Mouse (Mus musculus) hindbrain, embryonic 16.5 days (tissue): Measurements from ENCODE around the gene Coro2b. TPM values are rescaled to one million over a fixed set of nuclear protein-coding genes. Genes with fewer than 3 reads are reported as not detected.

ENCODE experiments used
- ATAC-seq: fragments of 200-750 bp; cut with Nextera tagmentation; 2 replicates; pipeline ENCODE4 v1.8.0; 2017; ENCODE audit warnings: moderate TSS enrichment, moderate library complexity
- H3K27ac ChIP-seq: fragments of 300-500 bp; sonication (generic); 2 replicates; pipeline ENCODE4 v1.5.1; 2014; ENCODE audit warnings: low read depth, mild to moderate bottlenecking, control low read depth, low read length, moderate library complexity
- H3K27me3 ChIP-seq: fragments of 300-500 bp; sonication (generic); replicated peaks from 2 replicates; pipeline ENCODE4 v1.6.1; 2014; ENCODE audit warnings: low read length; ENCODE audit not compliant: control insufficient read depth, insufficient read depth
- H3K36me3 ChIP-seq: fragments of 300-500 bp; sonication (generic); 2 replicates; pipeline ENCODE4 v1.6.1; 2014; ENCODE audit warnings: mild to moderate bottlenecking, low read length, moderate library complexity, mixed read lengths; ENCODE audit not compliant: control insufficient read depth, insufficient read depth
- H3K4me1 ChIP-seq: fragments of 300-500 bp; sonication (generic); 2 replicates; pipeline ENCODE4 v1.6.1; 2014; ENCODE audit warnings: low read depth, low read length; ENCODE audit not compliant: control insufficient read depth, insufficient read depth
- H3K4me2 ChIP-seq: fragments of 300-500 bp; sonication (generic); 2 replicates; pipeline ENCODE4 v1.6.1; 2014; ENCODE audit warnings: mild to moderate bottlenecking, low read length, control low read depth, moderate library complexity
- H3K4me3 ChIP-seq: fragments of 300-500 bp; sonication (generic); 2 replicates; pipeline ENCODE4 v1.5.1; 2014; ENCODE audit warnings: mild to moderate bottlenecking, low read length, control low read depth, moderate library complexity
- H3K9ac ChIP-seq: fragments of 300-500 bp; sonication (generic); 2 replicates; pipeline ENCODE4 v1.6.1; 2014; ENCODE audit warnings: low read depth, mild to moderate bottlenecking, control low read depth, low read length, moderate library complexity
- H3K9me3 ChIP-seq: fragments of 300-500 bp; sonication (generic); 2 replicates; pipeline ENCODE4 v1.6.1; 2014; ENCODE audit warnings: mild to moderate bottlenecking, low read length, moderate library complexity; ENCODE audit not compliant: control insufficient read depth
- WGBS: fragments of 180-500 bp; shearing (Covaris S2); extraction: QIAGEN DNeasy Blood & Tissue Kit; methylation state at CpG from one replicate; pipeline ENCODE4 v1.1.7; 2014; 5-methylcytosine and 5-hydroxymethylcytosine counted together
- polyA plus RNA-seq: library from polyadenylated mRNA; unstranded; fragments of >200 nt; fragmentation: Nextera tagmentation; extraction: Ambion mirVana; gene quantifications from 2 replicates; pipeline ENCODE4 v1.2.1, GENCODE M21; 2015

The Coro2b gene
- 37.5 and 46.2 TPM in 2 replicates for polyA plus RNA-seq

- Histone ChIP-seq H3K4me1 (peaks cover 66% of the 10 kb centered on the region), H3K4me3 (peak within 1 kb of the TSS; percentile 78), H3K9ac (peak within 1 kb of the TSS; percentile 96), H3K4me2 (peak within 1 kb of the TSS; percentile 84), H3K27me3 (no peaks in the 10 kb centered on the region), H3K36me3 (no peaks in the 10 kb centered on the region), H3K27ac (peak within 1 kb of the TSS; percentile 97), H3K9me3 (no peaks in the 10 kb centered on the region)
- peak; percentile 53 for ATAC-seq
- 1% methylated on average over 64 of the region's 74 CpGs for WGBS
Measured at GRCm38 (mm10) chr9:62536655-62537631, at the start of gene Coro2b. Gene Coro2b, minus strand, starts transcription at chr9:62537044.

GRCm38 (mm10) chr9:62577558-62577957, 40.7 kb upstream of the Coro2b start:
- H3K27me3 ChIP-seq = no peaks in the 10 kb centered on the region
- H3K9me3 ChIP-seq = no peaks in the 10 kb centered on the region; the same call in 1 of the 2 replicates
- WGBS = 57% methylated on average over 1 of the region's 1 CpGs
- H3K27ac ChIP-seq = no peak overlapping the region
- ATAC-seq = no peak
- H3K4me1 ChIP-seq = no peaks in the 10 kb centered on the region
- H3K4me2 ChIP-seq = no peak overlapping the region
- no peak overlapping the region for H3K9ac ChIP-seq
- no peak overlapping the region for H3K4me3 ChIP-seq
- H3K36me3 ChIP-seq = no peaks in the 10 kb centered on the region

- Histone ChIP-seq H3K27me3 (no peaks in the 10 kb centered on the region), H3K36me3 (no peaks in the 10 kb centered on the region), H3K9me3 (no peaks in the 10 kb centered on the region; the same call in 1 of the 2 replicates), H3K4me1 (no peaks in the 10 kb centered on the region), H3K4me2 (no peak overlapping the region), H3K4me3 (no peak overlapping the region), H3K27ac (no peak overlapping the region), H3K9ac (no peak overlapping the region)
- no peak for ATAC-seq
- WGBS = 83% methylated on average over 6 of the region's 6 CpGs
Measured at GRCm38 (mm10) chr9:62569121-62569520, 32.3 kb upstream of the Coro2b start.

GRCm38 (mm10) chr9:62567818-62568217, 31.0 kb upstream of the Coro2b start:
- Histone ChIP-seq H3K4me2 (no peak overlapping the region), H3K9ac (no peak overlapping the region), H3K27me3 (no peaks in the 10 kb centered on the region), H3K4me3 (no peak overlapping the region), H3K36me3 (no peaks in the 10 kb centered on the region), H3K9me3 (no peaks in the 10 kb centered on the region), H3K27ac (no peak overlapping the region), H3K4me1 (no peaks in the 10 kb centered on the region)
- no peak for ATAC-seq
- 81% methylated on average over 1 of the region's 1 CpGs for WGBS

GRCm38 (mm10) chr9:62562236-62562635, 25.4 kb upstream of the Coro2b start:
- Histone ChIP-seq H3K9ac (no peak overlapping the region), H3K9me3 (no peaks in the 10 kb centered on the region), H3K4me1 (0 out of 2 replicates have a peak, but pooled peaks cover 2% of the 10 kb centered on the region), H3K27me3 (no peaks in the 10 kb centered on the region), H3K27ac (no peak overlapping the region), H3K4me2 (no peak overlapping the region), H3K36me3 (no peaks in the 10 kb centered on the region), H3K4me3 (no peak overlapping the region)
- 88% methylated on average over 6 of the region's 6 CpGs for WGBS
- no peak for ATAC-seq

GRCm38 (mm10) chr9:62560432-62560831, 23.6 kb upstream of the Coro2b start:
- no peaks in the 10 kb centered on the region for H3K27me3 ChIP-seq
- H3K36me3 ChIP-seq = no peaks in the 10 kb centered on the region
- 92% methylated on average over 4 of the region's 4 CpGs for WGBS
- 0 out of 2 replicates have a peak, but pooled peaks cover 2% of the 10 kb centered on the region for H3K4me1 ChIP-seq
- H3K27ac ChIP-seq = no peak overlapping the region
- H3K4me2 ChIP-seq = no peak overlapping the region
- H3K4me3 ChIP-seq = no peak overlapping the region
- H3K9ac ChIP-seq = no peak overlapping the region
- H3K9me3 ChIP-seq = no peaks in the 10 kb centered on the region
- ATAC-seq = no peak

GRCm38 (mm10) chr9:62560006-62560405, 23.2 kb upstream of the Coro2b start:
- Histone ChIP-seq H3K27ac (no peak overlapping the region), H3K9ac (no peak overlapping the region), H3K27me3 (no peaks in the 10 kb centered on the region), H3K4me1 (peaks cover 6% of the 10 kb centered on the region; the same call in 1 of the 2 replicates), H3K9me3 (no peaks in the 10 kb centered on the region), H3K36me3 (no peaks in the 10 kb centered on the region), H3K4me2 (no peak overlapping the region), H3K4me3 (no peak overlapping the region)
- ATAC-seq = no peak
- WGBS = 67% methylated on average over 5 of the region's 5 CpGs

- H3K9ac ChIP-seq = no peak overlapping the region
- H3K36me3 ChIP-seq = no peaks in the 10 kb centered on the region
- peaks cover 11% of the 10 kb centered on the region for H3K4me1 ChIP-seq
- no peak overlapping the region for H3K4me2 ChIP-seq
- no peaks in the 10 kb centered on the region for H3K27me3 ChIP-seq
- H3K9me3 ChIP-seq = no peaks in the 10 kb centered on the region
- no peak overlapping the region for H3K27ac ChIP-seq
- no peak overlapping the region for H3K4me3 ChIP-seq
- ATAC-seq = no peak
- 85% methylated on average over 3 of the region's 3 CpGs for WGBS
Measured at GRCm38 (mm10) chr9:62559446-62559845, 22.6 kb upstream of the Coro2b start.

- 93% methylated on average over 8 of the region's 8 CpGs for WGBS
- Histone ChIP-seq H3K27me3 (no peaks in the 10 kb centered on the region), H3K4me2 (no peak overlapping the region), H3K27ac (no peak overlapping the region), H3K4me3 (no peak overlapping the region), H3K9ac (no peak overlapping the region), H3K9me3 (no peaks in the 10 kb centered on the region), H3K4me1 (peaks cover 13% of the 10 kb centered on the region), H3K36me3 (no peaks in the 10 kb centered on the region)
- no peak for ATAC-seq
Measured at GRCm38 (mm10) chr9:62558058-62558457, 21.2 kb upstream of the Coro2b start.
